Mouse (Mus musculus) neural tube, embryonic 12.5 days (tissue): Measurements from ENCODE around the gene Olfr1279. TPM values are rescaled to one million over a fixed set of nuclear protein-coding genes. Genes with fewer than 3 reads are reported as not detected.
"Not testable (repeated sequence)": the region's sequence is repeated elsewhere in the genome, so short reads cannot be mapped to it uniquely, and the experiment has no call there.

ENCODE experiments used
- ATAC-seq: fragments of 200-750 bp; cut with Nextera tagmentation; 2 replicates; pipeline ENCODE4 v1.8.0; 2017; ENCODE audit warnings: low read depth, mild to moderate bottlenecking, moderate TSS enrichment, moderate library complexity; ENCODE audit not compliant: low FRiP score
- H3K27ac ChIP-seq: fragments of 300-500 bp; sonication (generic); 2 replicates; pipeline ENCODE4 v1.5.1; 2016
- H3K27me3 ChIP-seq: fragments of 300-500 bp; sonication (generic); replicated peaks from 2 replicates; pipeline ENCODE4 v1.6.1; 2016; ENCODE audit warnings: mild to moderate bottlenecking
- H3K36me3 ChIP-seq: fragments of 300-500 bp; sonication (generic); 2 replicates; pipeline ENCODE4 v1.6.1; 2016; ENCODE audit warnings: mild to moderate bottlenecking
- H3K4me1 ChIP-seq: fragments of 300-500 bp; sonication (generic); 2 replicates; pipeline ENCODE4 v1.6.1; 2016
- H3K4me2 ChIP-seq: fragments of 300-500 bp; sonication (generic); replicated peaks from 2 replicates; pipeline ENCODE4 v1.6.1; 2016; ENCODE audit warnings: mild to moderate bottlenecking
- H3K4me3 ChIP-seq: fragments of 300-500 bp; sonication (generic); 2 replicates; pipeline ENCODE4 v1.5.1; 2016
- H3K9ac ChIP-seq: fragments of 300-500 bp; sonication (generic); 2 replicates; pipeline ENCODE4 v1.6.1; 2016; ENCODE audit warnings: mild to moderate bottlenecking
- H3K9me3 ChIP-seq: fragments of 300-500 bp; sonication (generic); 2 replicates; pipeline ENCODE4 v1.6.1; 2016; ENCODE audit warnings: mild to moderate bottlenecking
- WGBS: fragments of 180-500 bp; shearing (Covaris S2); methylation state at CpG from one replicate; pipeline ENCODE4 v1.1.7; 2016; 5-methylcytosine and 5-hydroxymethylcytosine counted together
- polyA plus RNA-seq: library from polyadenylated mRNA; unstranded; fragments of >200 nt; fragmentation: Nextera tagmentation; extraction: Ambion mirVana; gene quantifications from 2 replicates; pipeline ENCODE4 v1.2.1, GENCODE M21; 2016

The Olfr1279 gene
- polyA plus RNA-seq: not detected in 2 replicates

- Histone ChIP-seq H3K9ac (no peak within 1 kb of the TSS), H3K4me2 (no peak within 1 kb of the TSS), H3K4me3 (no peak within 1 kb of the TSS), H3K27ac (no peak within 1 kb of the TSS), H3K36me3 (no peaks in the 10 kb centered on the region), H3K9me3 (no peaks in the 10 kb centered on the region), H3K27me3 (no peaks in the 10 kb centered on the region), H3K4me1 (no peaks in the 10 kb centered on the region)
- ATAC-seq: no peak
Measured at GRCm38 (mm10) chr2:111300374-111300773, at the start of gene Olfr1279. Gene Olfr1279, plus strand, starts transcription at chr2:111300635.

- H3K4me1 ChIP-seq: no peaks in the 10 kb centered on the region
- no peak within 1 kb of the TSS for H3K9ac ChIP-seq
- H3K36me3 ChIP-seq: no peaks in the 10 kb centered on the region
- no peak within 1 kb of the TSS for H3K27ac ChIP-seq
- H3K27me3 ChIP-seq: no peaks in the 10 kb centered on the region
- H3K9me3 ChIP-seq: no peaks in the 10 kb centered on the region
- no peak within 1 kb of the TSS for H3K4me2 ChIP-seq
- ATAC-seq: no peak
- no peak within 1 kb of the TSS for H3K4me3 ChIP-seq
Measured at GRCm38 (mm10) chr2:111254216-111254615, 46.2 kb upstream of the Olfr1279 start, which contains the start of gene Olfr1276. Gene Olfr1276, plus strand, starts transcription at chr2:111254516.

DNA sequence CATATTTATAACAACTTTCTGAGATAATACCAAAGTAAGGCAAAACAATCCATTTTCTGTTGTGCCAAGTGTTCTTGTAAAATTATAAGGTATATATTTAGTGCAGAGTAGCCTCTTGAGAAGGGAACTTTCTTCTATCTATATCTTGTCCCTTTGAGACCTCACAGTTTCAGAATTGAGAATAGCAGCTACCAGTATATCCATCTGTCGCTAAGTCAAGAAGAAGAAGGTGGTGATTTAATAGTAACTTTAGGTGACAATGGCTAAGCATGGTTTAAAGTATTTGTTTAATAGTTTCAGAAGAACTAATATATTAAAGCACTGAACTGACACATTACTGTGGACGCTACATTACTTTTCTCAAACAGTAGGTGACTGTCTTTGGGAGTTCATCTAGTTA, 26.4 kb upstream of the Olfr1279 start, which contains the start of gene Olfr1277:
TSS of gene Olfr1277 (minus strand) at position 101 of the 400 bp plus-strand sequence.
- no peak within 1 kb of the TSS for H3K4me3 ChIP-seq
- WGBS: 80% methylated on average over 2 of the region's 2 CpGs
- no peak within 1 kb of the TSS for H3K27ac ChIP-seq
- no peak for ATAC-seq
- no peak within 1 kb of the TSS for H3K9ac ChIP-seq
- no peaks in the 10 kb centered on the region for H3K36me3 ChIP-seq
- no peaks in the 10 kb centered on the region for H3K9me3 ChIP-seq
- H3K4me2 ChIP-seq: no peak within 1 kb of the TSS
- no peaks in the 10 kb centered on the region for H3K4me1 ChIP-seq
- no peaks in the 10 kb centered on the region for H3K27me3 ChIP-seq

- Histone ChIP-seq H3K27ac (no peak within 1 kb of the TSS), H3K9me3 (no peaks in the 10 kb centered on the region), H3K9ac (no peak within 1 kb of the TSS), H3K4me1 (no peaks in the 10 kb centered on the region), H3K4me3 (no peak within 1 kb of the TSS), H3K4me2 (no peak within 1 kb of the TSS), H3K27me3 (no peaks in the 10 kb centered on the region), H3K36me3 (no peaks in the 10 kb centered on the region)
- ATAC-seq: no peak
Measured at GRCm38 (mm10) chr2:111289836-111290235, 10.6 kb upstream of the Olfr1279 start, which contains the start of gene Olfr1278. Gene Olfr1278, plus strand, starts transcription at chr2:111290136.

DNA sequence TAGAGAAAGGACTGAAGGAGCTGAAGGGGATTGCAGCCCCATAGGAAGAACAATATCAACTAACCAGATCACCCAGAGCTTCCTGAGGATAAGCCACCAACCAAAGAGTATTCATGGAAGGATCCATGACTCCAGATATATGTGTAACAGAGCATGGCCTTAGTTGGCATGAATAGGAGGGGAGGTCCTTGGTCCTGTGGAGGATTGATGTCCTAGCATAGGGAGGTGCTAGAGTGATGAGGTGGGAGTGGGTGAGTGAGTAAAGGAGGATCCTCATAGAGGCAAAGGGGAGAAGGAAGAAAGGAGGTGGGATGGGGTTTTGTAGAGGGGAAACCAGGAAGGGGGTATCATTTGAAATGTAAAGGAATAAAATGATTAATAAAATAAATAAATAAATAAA, 1.9 kb upstream of the Olfr1279 start:
- H3K4me3 ChIP-seq: no peak overlapping the region
- ATAC-seq: no peak
- no peak overlapping the region for H3K9ac ChIP-seq
- no peaks in the 10 kb centered on the region for H3K9me3 ChIP-seq
- no peak overlapping the region for H3K27ac ChIP-seq
- no peaks in the 10 kb centered on the region for H3K27me3 ChIP-seq
- no peaks in the 10 kb centered on the region for H3K36me3 ChIP-seq
- H3K4me2 ChIP-seq: no peak overlapping the region
- H3K4me1 ChIP-seq: no peaks in the 10 kb centered on the region

- Histone ChIP-seq H3K27me3 (no peaks in the 10 kb centered on the region), H3K9ac (no peak within 1 kb of the TSS), H3K4me3 (no peak within 1 kb of the TSS), H3K9me3 (no peaks in the 10 kb centered on the region), H3K27ac (no peak within 1 kb of the TSS), H3K4me2 (no peak within 1 kb of the TSS), H3K4me1 (no peaks in the 10 kb centered on the region), H3K36me3 (no peaks in the 10 kb centered on the region)
- no peak for ATAC-seq
Measured at GRCm38 (mm10) chr2:111313717-111314116, 13.3 kb downstream of the Olfr1279 start, which contains the start of gene Olfr1280. Gene Olfr1280, plus strand, starts transcription at chr2:111314017.

- Histone ChIP-seq H3K27me3 (no peaks in the 10 kb centered on the region), H3K36me3 (no peaks in the 10 kb centered on the region), H3K4me3 (no peak within 1 kb of the TSS), H3K27ac (no peak within 1 kb of the TSS), H3K9ac (no peak within 1 kb of the TSS), H3K9me3 (no peaks in the 10 kb centered on the region), H3K4me1 (no peaks in the 10 kb centered on the region), H3K4me2 (no peak within 1 kb of the TSS)
- ATAC-seq: no peak
- 78% methylated on average over 2 of the region's 2 CpGs for whole genome bisulfite sequencing
Measured at GRCm38 (mm10) chr2:111326220-111326619, 25.8 kb downstream of the Olfr1279 start, which contains the start of gene Olfr1281. Gene Olfr1281, plus strand, starts transcription at chr2:111326520.

- not testable (repeated sequence) for H3K4me2 ChIP-seq, H3K4me3 ChIP-seq, H3K9me3 ChIP-seq, H3K36me3 ChIP-seq, H3K27ac ChIP-seq, ATAC-seq, H3K9ac ChIP-seq, H3K27me3 ChIP-seq, H3K4me1 ChIP-seq
- WGBS: 89% methylated on average over 5 of the region's 5 CpGs
Measured at GRCm38 (mm10) chr2:111333721-111334120, 33.3 kb downstream of the Olfr1279 start.

GRCm38 (mm10) chr2:111335976-111336375, 35.5 kb downstream of the Olfr1279 start, which contains the start of gene Olfr1282:
Gene Olfr1282, minus strand, starts transcription at chr2:111336076.
- H3K27ac ChIP-seq: no peak within 1 kb of the TSS
- H3K27me3 ChIP-seq: no peaks in the 10 kb centered on the region
- WGBS: 80% methylated on average over 2 of the region's 2 CpGs
- H3K9me3 ChIP-seq: no peaks in the 10 kb centered on the region
- no peak within 1 kb of the TSS for H3K9ac ChIP-seq
- no peak for ATAC-seq
- no peaks in the 10 kb centered on the region for H3K36me3 ChIP-seq
- H3K4me3 ChIP-seq: no peak within 1 kb of the TSS
- no peak within 1 kb of the TSS for H3K4me2 ChIP-seq
- no peaks in the 10 kb centered on the region for H3K4me1 ChIP-seq

Other genes starting within 250 kb of the Olfr1279 start
- gene Gm13941, start 194.7 kb upstream of the Olfr1279 start, polyA plus RNA-seq: not detected in 2 replicates
- gene Gm15130, start 147.7 kb upstream of the Olfr1279 start, polyA plus RNA-seq: not detected in 2 replicates
- not detected in 2 replicates for gene 4930430A15Rik, start 71.0 kb upstream of the Olfr1279 start, polyA plus RNA-seq
- gene Olfr1275, start 65.3 kb upstream of the Olfr1279 start, polyA plus RNA-seq: not detected in 2 replicates
- not detected in 2 replicates for gene Olfr1276, start 46.1 kb upstream of the Olfr1279 start, polyA plus RNA-seq
- gene Olfr1277, start 26.5 kb upstream of the Olfr1279 start, polyA plus RNA-seq: not detected in 2 replicates
- gene Olfr1278, start 10.5 kb upstream of the Olfr1279 start, polyA plus RNA-seq: not detected in 2 replicates
- not detected in 2 replicates for gene Olfr1280, start 13.4 kb downstream of the Olfr1279 start, polyA plus RNA-seq
- not detected in 2 replicates for gene Olfr1281, start 25.9 kb downstream of the Olfr1279 start, polyA plus RNA-seq
- gene Olfr1282, start 35.4 kb downstream of the Olfr1279 start, polyA plus RNA-seq: not detected in 2 replicates
- not detected in 2 replicates for gene Olfr1283, start 66.2 kb downstream of the Olfr1279 start, polyA plus RNA-seq
- gene Olfr1284, start 74.9 kb downstream of the Olfr1279 start, polyA plus RNA-seq: not detected in 2 replicates
- gene Olfr1286, start 122.5 kb downstream of the Olfr1279 start, polyA plus RNA-seq: not detected in 2 replicates
- gene Olfr1287, start 148.5 kb downstream of the Olfr1279 start, polyA plus RNA-seq: not detected in 2 replicates
- not detected in 2 replicates for gene Olfr1288, start 173.5 kb downstream of the Olfr1279 start, polyA plus RNA-seq
- not detected in 2 replicates for gene Olfr1289, start 180.2 kb downstream of the Olfr1279 start, polyA plus RNA-seq
- gene Olfr1290, start 193.2 kb downstream of the Olfr1279 start, polyA plus RNA-seq: not detected in 2 replicates
- gene Olfr1291-ps1, start 196.5 kb downstream of the Olfr1279 start, polyA plus RNA-seq: not detected in 2 replicates
- gene Olfr1293-ps, start 224.6 kb downstream of the Olfr1279 start, polyA plus RNA-seq: not detected in 2 replicates
- not detected in 2 replicates for gene Olfr1294, start 239.7 kb downstream of the Olfr1279 start, polyA plus RNA-seq